Mouse (Mus musculus): Measurements from ENCODE around the gene Atp8b3. TPM values are rescaled to one million over a fixed set of nuclear protein-coding genes. Genes with fewer than 3 reads are reported as not detected.

Gene Atp8b3
- polyA plus RNA-seq, 1 experiment from 2014 or later = 1.5 TPM

GRCm38 (mm10) chr10:80576351-80577194, 37.6 kb upstream of the Atp8b3 start:
- Histone ChIP-seq H3K9ac (peak overlapping the region; percentile 76), H3K4me3 (peak overlapping the region; percentile 87), H3K4me2 (peak overlapping the region; percentile 92), H3K27ac (replicated peaks) (peak overlapping the region; percentile 91), H3K9me3 (no peaks in the 10 kb centered on the region), H3K27me3 (no peaks in the 10 kb centered on the region), H3K36me3 (peaks cover 3% of the 10 kb centered on the region; the same call in 1 of the 2 replicates), H3K4me1 (replicated peaks) (peaks cover 48% of the 10 kb centered on the region)
- ATAC-seq (ENCODE audit: low FRiP score, low read depth) = no peak
- under 1% methylated on average over 92 of the region's 96 CpGs for WGBS

- Histone ChIP-seq H3K4me2 (peak overlapping the region; percentile 92), H3K9ac (peak overlapping the region; percentile 76), H3K27ac (replicated peaks) (0 out of 2 replicates have a peak overlapping the region, but pooled peaks have one; percentile 91), H3K4me3 (peak overlapping the region; percentile 87), H3K36me3 (no peaks in the 10 kb centered on the region), H3K9me3 (no peaks in the 10 kb centered on the region), H3K27me3 (no peaks in the 10 kb centered on the region), H3K4me1 (replicated peaks) (peaks cover 54% of the 10 kb centered on the region)
- 20% methylated on average over 17 of the region's 17 CpGs for WGBS
- no peak for ATAC-seq (ENCODE audit: low FRiP score, low read depth)
Measured at GRCm38 (mm10) chr10:80575925-80576324, 37.0 kb upstream of the Atp8b3 start.

- peak overlapping the region; percentile 92 for H3K4me2 ChIP-seq
- WGBS = 74% methylated on average over 3 of the region's 3 CpGs
- no peaks in the 10 kb centered on the region for H3K27me3 ChIP-seq
- no peak overlapping the region for H3K9ac ChIP-seq
- H3K9me3 ChIP-seq = no peaks in the 10 kb centered on the region
- no peaks in the 10 kb centered on the region for H3K36me3 ChIP-seq
- H3K4me3 ChIP-seq = peak overlapping the region; percentile 87
- ATAC-seq (ENCODE audit: low FRiP score, low read depth) = no peak
- H3K27ac ChIP-seq (replicated peaks) = no peak overlapping the region
- H3K4me1 ChIP-seq (replicated peaks) = peaks cover 64% of the 10 kb centered on the region
Measured at GRCm38 (mm10) chr10:80574896-80575295, 36.0 kb upstream of the Atp8b3 start.

GRCm38 (mm10) chr10:80573944-80574343, 35.0 kb upstream of the Atp8b3 start:
- WGBS = 53% methylated on average over 9 of the region's 9 CpGs
- ATAC-seq (ENCODE audit: low FRiP score, low read depth) = no peak
- Histone ChIP-seq H3K36me3 (no peaks in the 10 kb centered on the region), H3K27me3 (no peaks in the 10 kb centered on the region), H3K4me2 (no peak overlapping the region), H3K9ac (no peak overlapping the region), H3K4me1 (replicated peaks) (peaks cover 65% of the 10 kb centered on the region), H3K27ac (replicated peaks) (no peak overlapping the region), H3K4me3 (no peak overlapping the region), H3K9me3 (no peaks in the 10 kb centered on the region)

- Histone ChIP-seq H3K36me3 (peaks cover 7% of the 10 kb centered on the region; the same call in 1 of the 2 replicates), H3K27me3 (no peaks in the 10 kb centered on the region), H3K4me3 (no peak overlapping the region), H3K27ac (replicated peaks) (no peak overlapping the region), H3K4me1 (replicated peaks) (peaks cover 53% of the 10 kb centered on the region), H3K4me2 (no peak overlapping the region), H3K9me3 (no peaks in the 10 kb centered on the region), H3K9ac (no peak overlapping the region)
- no peak for ATAC-seq (ENCODE audit: low FRiP score, low read depth)
- 75% methylated on average over 2 of the region's 2 CpGs for WGBS
Measured at GRCm38 (mm10) chr10:80572477-80572876, 33.6 kb upstream of the Atp8b3 start.

GRCm38 (mm10) chr10:80570871-80571836, 32.2 kb upstream of the Atp8b3 start:
- H3K27me3 ChIP-seq = no peaks in the 10 kb centered on the region
- H3K4me1 ChIP-seq (replicated peaks) = peaks cover 62% of the 10 kb centered on the region
- no peaks in the 10 kb centered on the region for H3K9me3 ChIP-seq
- H3K36me3 ChIP-seq = peaks cover 7% of the 10 kb centered on the region; the same call in 1 of the 2 replicates
- H3K4me2 ChIP-seq = peak overlapping the region; percentile 44
- WGBS = 17% methylated on average over 30 of the region's 30 CpGs
- peak overlapping the region; percentile 45 for H3K27ac ChIP-seq (replicated peaks)
- no peak for ATAC-seq (ENCODE audit: low FRiP score, low read depth)
- 0 out of 2 replicates have a peak overlapping the region, but pooled peaks have one; percentile 11 for H3K9ac ChIP-seq
- peak overlapping the region; percentile 3; the same call in 1 of the 2 replicates for H3K4me3 ChIP-seq

GRCm38 (mm10) chr10:80570419-80570818, 31.5 kb upstream of the Atp8b3 start:
- Histone ChIP-seq H3K9ac (0 out of 2 replicates have a peak overlapping the region, but pooled peaks have one; percentile 11), H3K9me3 (no peaks in the 10 kb centered on the region), H3K4me1 (replicated peaks) (peaks cover 57% of the 10 kb centered on the region), H3K27ac (replicated peaks) (peak overlapping the region; percentile 45; the same call in 1 of the 2 replicates), H3K4me3 (no peak overlapping the region), H3K27me3 (no peaks in the 10 kb centered on the region), H3K4me2 (peak overlapping the region; percentile 44; the same call in 1 of the 2 replicates), H3K36me3 (peaks cover 7% of the 10 kb centered on the region; the same call in 1 of the 2 replicates)
- ATAC-seq (ENCODE audit: low FRiP score, low read depth) = no peak
- WGBS = 88% methylated on average over 10 of the region's 10 CpGs

- Histone ChIP-seq H3K4me3 (no peak overlapping the region), H3K9ac (no peak overlapping the region), H3K27ac (replicated peaks) (no peak overlapping the region), H3K9me3 (no peaks in the 10 kb centered on the region), H3K36me3 (peaks cover 7% of the 10 kb centered on the region; the same call in 1 of the 2 replicates), H3K27me3 (no peaks in the 10 kb centered on the region), H3K4me1 (replicated peaks) (peaks cover 50% of the 10 kb centered on the region), H3K4me2 (no peak overlapping the region)
- 44% methylated on average over 10 of the region's 10 CpGs for WGBS
- ATAC-seq (ENCODE audit: low FRiP score, low read depth) = no peak
Measured at GRCm38 (mm10) chr10:80569664-80570066, 30.7 kb upstream of the Atp8b3 start.

GRCm38 (mm10) chr10:80568876-80569275, 30.0 kb upstream of the Atp8b3 start:
- Histone ChIP-seq H3K4me2 (no peak overlapping the region), H3K9ac (no peak overlapping the region), H3K36me3 (peaks cover 7% of the 10 kb centered on the region; the same call in 1 of the 2 replicates), H3K27me3 (no peaks in the 10 kb centered on the region), H3K27ac (replicated peaks) (no peak overlapping the region), H3K4me1 (replicated peaks) (peaks cover 43% of the 10 kb centered on the region), H3K9me3 (no peaks in the 10 kb centered on the region), H3K4me3 (no peak overlapping the region)
- 96% methylated on average over 29 of the region's 29 CpGs for WGBS
- ATAC-seq (ENCODE audit: low FRiP score, low read depth) = no peak

GRCm38 (mm10) chr10:80566375-80567092, 27.6 kb upstream of the Atp8b3 start:
- H3K9ac ChIP-seq = no peak overlapping the region
- peak; percentile 32 for ATAC-seq (ENCODE audit: low FRiP score, low read depth)
- H3K27me3 ChIP-seq = no peaks in the 10 kb centered on the region
- H3K4me1 ChIP-seq (replicated peaks) = peaks cover 46% of the 10 kb centered on the region
- peak overlapping the region; percentile 42 for H3K4me2 ChIP-seq
- H3K36me3 ChIP-seq = peaks cover 7% of the 10 kb centered on the region; the same call in 1 of the 2 replicates
- H3K4me3 ChIP-seq = peak overlapping the region; percentile 10; the same call in 1 of the 2 replicates
- H3K9me3 ChIP-seq = no peaks in the 10 kb centered on the region
- WGBS = 11% methylated on average over 17 of the region's 17 CpGs
- peak overlapping the region; percentile 60 for H3K27ac ChIP-seq (replicated peaks)

All from hindbrain, embryonic 15.5 days (tissue).